Mouse (Mus musculus): ENCODE measurements around the gene Hc. TPM values are rescaled to one million over a fixed set of nuclear protein-coding genes. Genes with fewer than 3 reads are reported as not detected.

Gene Hc
- polyA plus RNA-seq, 2 experiments, result 0.33 TPM; not detected in 1

DNA sequence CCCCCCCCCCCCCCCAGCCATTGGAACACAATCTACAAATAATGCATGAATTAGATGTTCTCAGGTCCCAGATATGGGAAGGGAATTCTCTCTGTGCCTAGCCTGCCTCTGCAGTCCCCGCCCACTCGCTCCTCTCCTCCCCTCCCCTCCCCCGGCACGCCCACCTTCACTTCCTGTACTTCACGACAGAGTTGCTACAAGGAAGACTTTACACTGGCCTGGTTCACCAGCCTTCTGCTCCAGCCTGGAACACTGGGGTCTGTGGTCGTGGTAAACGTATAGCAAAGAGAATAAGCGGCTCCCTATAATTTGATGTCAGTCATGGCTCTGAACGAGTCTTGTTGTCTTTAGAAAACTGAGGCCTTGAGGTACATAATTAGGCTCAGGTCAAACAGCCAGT is 95.9 kb downstream of the Hc start:
- H3K4me1 ChIP-seq (ENCODE audit: control insufficient read depth, insufficient read depth, low read length), result peaks cover 10% of the 10 kb centered on the region
- TF ChIP-seq POLR2A (IDR thresholded peaks at IDR 0.05; ENCODE audit: borderline replicate concordance, extremely low read depth, insufficient read depth, insufficient read length), result no peak
- H3K27ac ChIP-seq (replicated peaks; ENCODE audit: low read depth, low read length), result no peak overlapping the region
- H3K9me3 ChIP-seq (ENCODE audit: control insufficient read depth, low read length), result no peaks in the 10 kb centered on the region
- ATAC-seq (ENCODE audit: low FRiP score, low read depth) (no peak), DNase-seq (ENCODE audit: low spot score) (no peak)
- no peak overlapping the region for H3K4me3 ChIP-seq (replicated peaks; ENCODE audit: low read length)
- H3K36me3 ChIP-seq (ENCODE audit: control insufficient read depth, insufficient read depth, low read length), result no peaks in the 10 kb centered on the region
- no peak overlapping the region for H3K4me2 ChIP-seq (replicated peaks; ENCODE audit: low read depth, low read length, severe bottlenecking)
- no peak overlapping the region for H3K9ac ChIP-seq (ENCODE audit: low read depth, low read length, severe bottlenecking)
- no peaks in the 10 kb centered on the region for H3K27me3 ChIP-seq (ENCODE audit: control insufficient read depth, insufficient read depth, low read length)
- WGBS, result 35% methylated on average over 7 of the region's 9 CpGs

- H3K9me3 ChIP-seq (ENCODE audit: control insufficient read depth, low read length), result no peaks in the 10 kb centered on the region
- WGBS, result 69% methylated on average over 9 of the region's 9 CpGs
- peaks cover 10% of the 10 kb centered on the region for H3K4me1 ChIP-seq (ENCODE audit: control insufficient read depth, insufficient read depth, low read length)
These were observed 96.6 kb downstream of the Hc start for GRCm38 (mm10) chr2:34964651-34965050.

DNA sequence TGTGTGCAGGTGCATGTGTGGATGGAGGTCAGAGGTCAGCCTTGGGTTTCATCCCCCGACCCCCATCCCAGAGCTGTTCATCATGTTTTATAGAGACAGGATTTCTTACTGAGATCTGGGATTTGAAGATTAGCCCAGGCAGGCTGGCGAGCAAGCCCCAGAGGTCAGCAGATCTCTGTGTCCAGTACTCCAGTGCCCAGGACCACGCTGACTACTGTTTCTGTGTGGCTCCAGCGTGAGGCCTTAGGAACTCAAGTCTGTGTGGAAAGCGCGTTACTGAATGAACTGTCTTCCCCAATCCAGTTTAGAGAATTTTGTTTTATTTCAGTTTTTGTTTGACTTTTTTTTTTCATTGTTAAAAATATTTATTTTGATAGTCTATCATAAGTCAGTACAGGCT is 97.0 kb downstream of the Hc start:
- Histone ChIP-seq H3K27ac (replicated peaks; ENCODE audit: low read depth, low read length) (no peak overlapping the region), H3K4me1 (ENCODE audit: control insufficient read depth, insufficient read depth, low read length) (peaks cover 10% of the 10 kb centered on the region), H3K9me3 (ENCODE audit: control insufficient read depth, low read length) (no peaks in the 10 kb centered on the region), H3K4me3 (replicated peaks; ENCODE audit: low read length) (no peak overlapping the region), H3K27me3 (ENCODE audit: control insufficient read depth, insufficient read depth, low read length) (no peaks in the 10 kb centered on the region), H3K36me3 (ENCODE audit: control insufficient read depth, insufficient read depth, low read length) (no peaks in the 10 kb centered on the region), H3K9ac (ENCODE audit: low read depth, low read length, severe bottlenecking) (no peak overlapping the region), H3K4me2 (replicated peaks; ENCODE audit: low read depth, low read length, severe bottlenecking) (no peak overlapping the region)
- no peak for ATAC-seq (ENCODE audit: low FRiP score, low read depth)
- 83% methylated on average over 6 of the region's 6 CpGs for WGBS
- no peak for TF ChIP-seq POLR2A (IDR thresholded peaks at IDR 0.05; ENCODE audit: borderline replicate concordance, extremely low read depth, insufficient read depth, insufficient read length)
- DNase-seq (ENCODE audit: low spot score), result no peak

More at GRCm38 (mm10) chr2:34964651-34965050, 96.6 kb downstream of the Hc start:
- no peak for TF ChIP-seq POLR2A (IDR thresholded peaks at IDR 0.05; ENCODE audit: borderline replicate concordance, extremely low read depth, insufficient read depth, insufficient read length)
- no peaks in the 10 kb centered on the region for H3K36me3 ChIP-seq (ENCODE audit: control insufficient read depth, insufficient read depth, low read length)
- H3K4me3 ChIP-seq (replicated peaks; ENCODE audit: low read length), result no peak overlapping the region
- no peak for ATAC-seq (ENCODE audit: low FRiP score, low read depth)
- H3K9ac ChIP-seq (ENCODE audit: low read depth, low read length, severe bottlenecking), result no peak overlapping the region
- no peak overlapping the region for H3K27ac ChIP-seq (replicated peaks; ENCODE audit: low read depth, low read length)
- no peak for DNase-seq (ENCODE audit: low spot score)
- no peaks in the 10 kb centered on the region for H3K27me3 ChIP-seq (ENCODE audit: control insufficient read depth, insufficient read depth, low read length)
- no peak overlapping the region for H3K4me2 ChIP-seq (replicated peaks; ENCODE audit: low read depth, low read length, severe bottlenecking)

GRCm38 (mm10) chr2:34963371-34963956 is 97.8 kb downstream of the Hc start:
- Histone ChIP-seq H3K27ac (replicated peaks; ENCODE audit: low read depth, low read length) (no peak overlapping the region), H3K4me1 (ENCODE audit: control insufficient read depth, insufficient read depth, low read length) (peaks cover 10% of the 10 kb centered on the region), H3K9me3 (ENCODE audit: control insufficient read depth, low read length) (no peaks in the 10 kb centered on the region), H3K36me3 (ENCODE audit: control insufficient read depth, insufficient read depth, low read length) (no peaks in the 10 kb centered on the region), H3K9ac (ENCODE audit: low read depth, low read length, severe bottlenecking) (no peak overlapping the region), H3K27me3 (ENCODE audit: control insufficient read depth, insufficient read depth, low read length) (no peaks in the 10 kb centered on the region), H3K4me2 (replicated peaks; ENCODE audit: low read depth, low read length, severe bottlenecking) (no peak overlapping the region), H3K4me3 (replicated peaks; ENCODE audit: low read length) (no peak overlapping the region)
- WGBS, result 71% methylated on average over 13 of the region's 13 CpGs
- no peak for ATAC-seq (ENCODE audit: low FRiP score, low read depth)
- no peak for TF ChIP-seq POLR2A (IDR thresholded peaks at IDR 0.05; ENCODE audit: borderline replicate concordance, extremely low read depth, insufficient read depth, insufficient read length)
- no peak for DNase-seq (ENCODE audit: low spot score)

DNA sequence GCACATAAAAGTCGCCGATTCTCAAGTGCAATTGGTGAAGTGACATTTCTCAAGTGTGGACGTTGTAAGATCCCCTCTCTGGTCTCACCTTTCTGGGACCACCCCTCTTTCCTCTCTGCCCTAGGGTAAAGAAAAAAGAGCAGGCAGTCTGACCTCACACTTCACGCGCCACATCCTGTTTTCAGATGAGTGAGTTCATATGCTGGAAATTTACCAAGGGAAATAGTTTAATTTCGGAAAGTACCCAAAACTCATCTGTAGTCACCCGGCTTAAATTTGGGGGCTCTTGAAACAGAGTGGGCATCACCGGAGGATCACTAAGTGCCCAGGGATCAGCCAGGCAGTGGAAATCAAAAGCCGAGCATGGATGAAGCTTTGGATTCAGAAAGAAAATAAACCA is 98.3 kb downstream of the Hc start:
- Histone ChIP-seq H3K4me1 (ENCODE audit: control insufficient read depth, insufficient read depth, low read length) (peaks cover 10% of the 10 kb centered on the region), H3K4me2 (replicated peaks; ENCODE audit: low read depth, low read length, severe bottlenecking) (no peak overlapping the region), H3K36me3 (ENCODE audit: control insufficient read depth, insufficient read depth, low read length) (no peaks in the 10 kb centered on the region), H3K9me3 (ENCODE audit: control insufficient read depth, low read length) (no peaks in the 10 kb centered on the region), H3K27me3 (ENCODE audit: control insufficient read depth, insufficient read depth, low read length) (no peaks in the 10 kb centered on the region), H3K4me3 (replicated peaks; ENCODE audit: low read length) (no peak overlapping the region), H3K9ac (ENCODE audit: low read depth, low read length, severe bottlenecking) (no peak overlapping the region), H3K27ac (replicated peaks; ENCODE audit: low read depth, low read length) (no peak overlapping the region)
- ATAC-seq (ENCODE audit: low FRiP score, low read depth) (no peak), DNase-seq (ENCODE audit: low spot score) (no peak)
- WGBS, result 62% methylated on average over 9 of the region's 9 CpGs
- TF ChIP-seq POLR2A (IDR thresholded peaks at IDR 0.05; ENCODE audit: borderline replicate concordance, extremely low read depth, insufficient read depth, insufficient read length), result no peak

- DNase-seq (ENCODE audit: low spot score) (no peak), ATAC-seq (ENCODE audit: low FRiP score, low read depth) (no peak)
- Histone ChIP-seq H3K27ac (replicated peaks; ENCODE audit: low read depth, low read length) (no peak overlapping the region), H3K4me3 (replicated peaks; ENCODE audit: low read length) (no peak overlapping the region), H3K4me2 (replicated peaks; ENCODE audit: low read depth, low read length, severe bottlenecking) (no peak overlapping the region), H3K27me3 (ENCODE audit: control insufficient read depth, insufficient read depth, low read length) (no peaks in the 10 kb centered on the region), H3K36me3 (ENCODE audit: control insufficient read depth, insufficient read depth, low read length) (no peaks in the 10 kb centered on the region), H3K9ac (ENCODE audit: low read depth, low read length, severe bottlenecking) (no peak overlapping the region), H3K4me1 (ENCODE audit: control insufficient read depth, insufficient read depth, low read length) (peaks cover 10% of the 10 kb centered on the region), H3K9me3 (ENCODE audit: control insufficient read depth, low read length) (no peaks in the 10 kb centered on the region)
- no peak for TF ChIP-seq POLR2A (IDR thresholded peaks at IDR 0.05; ENCODE audit: borderline replicate concordance, extremely low read depth, insufficient read depth, insufficient read length)
- 88% methylated on average over 2 of the region's 2 CpGs for WGBS
These were observed 99.0 kb downstream of the Hc start for GRCm38 (mm10) chr2:34962211-34962610.

All from limb, embryonic 14.5 days (tissue).